21 mouse cellular contexts compared by ENCODE assay signal in the genomic region with DNA sequence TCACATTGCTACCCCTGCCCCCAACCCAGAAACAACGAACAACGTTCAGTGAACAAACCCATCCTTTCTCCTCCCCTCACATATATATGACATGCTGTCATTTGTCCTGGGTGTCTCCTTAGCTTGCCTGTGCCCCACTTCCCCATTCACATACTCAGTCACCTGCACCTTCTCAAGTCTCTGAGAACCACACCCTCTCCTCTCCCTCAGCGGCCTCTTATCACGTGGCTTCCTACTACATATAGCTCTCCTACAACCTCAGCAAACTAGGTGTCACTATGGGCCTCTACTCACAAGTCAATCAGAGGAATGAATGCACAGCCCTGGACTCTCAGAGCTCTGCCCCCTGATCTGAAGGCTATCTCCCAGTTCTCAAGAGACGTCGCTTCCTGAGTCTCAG.
"Had no signal": no experiment of that assay in that cellular context is flagged by ENCODE, and none has a peak within 500 bp of the region (broad histone marks: within the 10 kb centered on the region; RNA-seq: fewer than 3 reads in every experiment).

No protein-coding gene starts in this region.

- H3K27ac ChIP-seq: layer of hippocampus, adult 2 months; limb, embryonic 10.5 days; limb, embryonic 13.5 days; liver, embryonic 12.5 days; liver, embryonic 15.5 days; midbrain, embryonic 10.5 days; neural tube, embryonic 12.5 days; neural tube, embryonic 15.5 days had no signal

- H3K4me1 ChIP-seq: liver, embryonic 12.5 days; liver, embryonic 15.5 days; megakaryocyte, embryonic 14.5 days; midbrain, embryonic 10.5 days had no signal

- H3K4me3 ChIP-seq: layer of hippocampus, adult 2 months; limb, embryonic 10.5 days; limb, embryonic 13.5 days; liver, embryonic 12.5 days; liver, embryonic 15.5 days; megakaryocyte, embryonic 14.5 days; midbrain, embryonic 10.5 days; neural tube, embryonic 12.5 days; neural tube, embryonic 15.5 days had no signal

- ATAC-seq: liver, embryonic 12.5 days had no signal

- H3K4me2 ChIP-seq: limb, embryonic 13.5 days; liver, embryonic 12.5 days; liver, embryonic 15.5 days; neural tube, embryonic 12.5 days; neural tube, embryonic 15.5 days had no signal

- H3K27me3 ChIP-seq: limb, embryonic 13.5 days; liver, embryonic 12.5 days; liver, embryonic 15.5 days; megakaryocyte, embryonic 14.5 days; neural tube, embryonic 12.5 days; neural tube, embryonic 15.5 days had no signal

- H3K36me3 ChIP-seq: limb, embryonic 10.5 days; limb, embryonic 13.5 days; liver, embryonic 12.5 days; liver, embryonic 15.5 days; midbrain, embryonic 10.5 days; neural tube, embryonic 12.5 days; neural tube, embryonic 15.5 days had no signal

- H3K9me3 ChIP-seq: limb, embryonic 10.5 days; limb, embryonic 13.5 days; liver, embryonic 12.5 days; liver, embryonic 15.5 days; midbrain, embryonic 10.5 days had no signal

- DNase-seq: kidney, adult 11 months; kidney, adult 9 months; kidney, postnatal 14 days; kidney, postnatal 4 days; layer of hippocampus, adult 9-11 months; liver; lung, adult 18-20 months; midbrain, embryonic 14.5 days; right cerebral cortex, adult 18-20 months; right cerebral cortex, postnatal 14 days; right cerebral cortex, postnatal 4 days; thymus, postnatal 25 days had no signal

- H3K9ac ChIP-seq: limb, embryonic 13.5 days; liver, embryonic 12.5 days; liver, embryonic 15.5 days; neural tube, embryonic 12.5 days; neural tube, embryonic 15.5 days had no signal
